Mouse (Mus musculus) small intestine, adult 2 months (tissue): ENCODE measurements around the gene Gm43064.

Experiments
- CTCF ChIP-seq: fragments of 200-500 bp; IDR thresholded peaks from 2 replicates; pipeline ENCODE4 v1.5.1; 2012; ENCODE audit warnings: low read depth, mild to moderate bottlenecking, control low read depth, inconsistent platforms, low read length, moderate library complexity, mixed read lengths; ENCODE audit not compliant: insufficient replicate concordance, insufficient read length; ENCODE audit errors: extremely low read depth
- POLR2A ChIP-seq: fragments of 200-500 bp; IDR thresholded peaks from 2 replicates; pipeline ENCODE4 v1.6.1; 2012; ENCODE audit warnings: low read depth, mild to moderate bottlenecking, control low read depth, inconsistent platforms, low read length, moderate library complexity

DNA sequence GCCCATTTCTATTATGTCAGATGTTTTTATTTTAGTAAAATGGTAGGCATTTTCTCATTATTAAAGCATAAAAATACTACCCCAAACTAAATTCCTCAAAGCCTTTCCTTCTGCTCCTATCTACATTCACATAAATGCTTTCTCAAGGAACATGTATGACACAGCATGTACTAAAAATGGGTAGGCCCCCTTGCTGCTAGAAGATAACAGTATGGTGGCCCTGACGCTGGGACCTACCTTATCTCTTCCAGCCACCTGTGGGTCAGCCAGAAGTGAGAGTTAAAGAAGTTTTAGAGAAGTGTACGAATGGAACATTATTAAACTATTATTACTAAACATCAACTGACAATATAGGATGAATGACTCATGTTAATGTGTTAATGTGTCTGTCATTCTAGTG is 9.9 kb upstream of the Gm43064 start:
- TF ChIP-seq CTCF: no peak
- no peak for TF ChIP-seq POLR2A
